Mouse (Mus musculus): ENCODE results near the gene Bcl2l11. TPM values are rescaled to one million over a fixed set of nuclear protein-coding genes. Genes with fewer than 3 reads are reported as not detected.
A peak's percentile ranks its signal among the peaks of the same experiment; 100 is the strongest.
"Not testable (repeated sequence)": the region's sequence is repeated elsewhere in the genome, so short reads cannot be mapped to it uniquely, and the experiment has no call there.

Bcl2l11 gene
- polyA plus RNA-seq, 1 experiment from 2014 or later: 25.6 TPM

DNA sequence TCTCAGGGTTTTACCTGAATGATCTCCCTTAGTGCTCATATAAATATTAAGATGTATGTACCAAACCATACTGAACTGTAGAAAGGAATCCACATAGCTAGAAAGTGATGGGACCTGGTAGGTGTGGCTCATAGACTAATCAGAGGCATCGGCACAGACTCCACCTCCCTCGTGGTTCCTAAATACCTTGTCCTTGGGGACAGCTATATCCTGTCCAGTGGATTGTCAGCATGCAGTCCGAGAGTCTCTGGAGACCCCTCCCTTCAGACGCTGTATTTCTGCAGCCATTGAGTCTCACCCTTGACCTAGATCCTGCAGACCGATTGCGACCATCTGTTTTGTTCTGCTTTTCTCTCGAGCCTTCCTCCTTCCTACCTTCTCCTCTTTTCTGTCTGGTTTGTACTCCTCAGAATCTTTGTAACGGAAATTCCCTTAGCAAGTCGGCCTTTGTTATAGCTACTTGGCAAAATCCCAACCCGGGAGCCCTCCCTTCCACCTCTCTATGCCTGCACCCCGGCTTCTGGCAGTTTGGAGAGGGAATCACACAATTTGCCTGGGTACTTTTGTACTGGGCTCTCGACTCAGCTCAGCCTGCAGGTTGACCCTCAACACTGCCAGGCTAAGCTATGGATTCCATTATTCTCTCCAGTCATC is 50.7 kb downstream of the Bcl2l11 start:
- H3K4me1 ChIP-seq (ENCODE audit: insufficient read depth, low read length): peaks cover 43% of the 10 kb centered on the region
- no peak overlapping the region for H3K27ac ChIP-seq (ENCODE audit: low read length)
- 0 out of 2 replicates have a peak overlapping the region, but pooled peaks have one; percentile 19 for H3K9ac ChIP-seq (replicated peaks; ENCODE audit: low read length)
- no peaks in the 10 kb centered on the region for H3K27me3 ChIP-seq (ENCODE audit: insufficient read depth, low read length)
- no peak overlapping the region for H3K4me3 ChIP-seq (ENCODE audit: low read length)
- no peak overlapping the region for H3K4me2 ChIP-seq (replicated peaks; ENCODE audit: low read depth, low read length)
- no peaks in the 10 kb centered on the region for H3K36me3 ChIP-seq (ENCODE audit: insufficient read depth, low read length)
- WGBS: 43% methylated on average over 12 of the region's 12 CpGs
- ATAC-seq (ENCODE audit: low FRiP score, low TSS enrichment): 0 out of 2 replicates have a peak, but pooled peaks have one; percentile 16
- H3K9me3 ChIP-seq (ENCODE audit: low read length): no peaks in the 10 kb centered on the region

DNA sequence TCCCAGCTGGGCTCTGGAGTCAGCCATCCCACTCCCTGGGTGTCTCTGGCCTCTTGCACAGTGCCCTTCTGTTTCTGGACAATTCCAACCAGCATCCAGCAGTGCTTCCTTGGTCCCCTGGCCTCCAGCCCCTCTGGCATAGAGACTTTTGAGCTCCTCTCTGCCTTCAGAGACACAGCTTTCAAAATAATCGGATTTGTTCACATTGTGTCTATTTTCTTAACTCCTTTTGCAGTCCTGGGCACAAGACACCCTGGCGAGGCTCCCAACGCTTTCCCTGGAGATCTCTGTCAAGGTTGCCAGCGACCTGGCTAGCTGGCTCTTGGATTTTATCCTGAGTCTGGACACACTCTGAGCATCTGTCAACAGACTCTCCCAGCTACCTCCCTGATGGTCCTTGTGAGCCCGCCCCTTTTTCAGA is 51.4 kb downstream of the Bcl2l11 start:
- H3K4me3 ChIP-seq (ENCODE audit: low read length): no peak overlapping the region
- H3K4me2 ChIP-seq (replicated peaks; ENCODE audit: low read depth, low read length): no peak overlapping the region
- no peaks in the 10 kb centered on the region for H3K9me3 ChIP-seq (ENCODE audit: low read length)
- ATAC-seq (ENCODE audit: low FRiP score, low TSS enrichment): no peak
- no peaks in the 10 kb centered on the region for H3K36me3 ChIP-seq (ENCODE audit: insufficient read depth, low read length)
- WGBS: 67% methylated on average over 5 of the region's 5 CpGs
- H3K27ac ChIP-seq (ENCODE audit: low read length): peak overlapping the region; percentile 3; the same call in 1 of the 2 replicates
- H3K27me3 ChIP-seq (ENCODE audit: insufficient read depth, low read length): no peaks in the 10 kb centered on the region
- H3K4me1 ChIP-seq (ENCODE audit: insufficient read depth, low read length): peaks cover 43% of the 10 kb centered on the region
- H3K9ac ChIP-seq (replicated peaks; ENCODE audit: low read length): no peak overlapping the region

DNA sequence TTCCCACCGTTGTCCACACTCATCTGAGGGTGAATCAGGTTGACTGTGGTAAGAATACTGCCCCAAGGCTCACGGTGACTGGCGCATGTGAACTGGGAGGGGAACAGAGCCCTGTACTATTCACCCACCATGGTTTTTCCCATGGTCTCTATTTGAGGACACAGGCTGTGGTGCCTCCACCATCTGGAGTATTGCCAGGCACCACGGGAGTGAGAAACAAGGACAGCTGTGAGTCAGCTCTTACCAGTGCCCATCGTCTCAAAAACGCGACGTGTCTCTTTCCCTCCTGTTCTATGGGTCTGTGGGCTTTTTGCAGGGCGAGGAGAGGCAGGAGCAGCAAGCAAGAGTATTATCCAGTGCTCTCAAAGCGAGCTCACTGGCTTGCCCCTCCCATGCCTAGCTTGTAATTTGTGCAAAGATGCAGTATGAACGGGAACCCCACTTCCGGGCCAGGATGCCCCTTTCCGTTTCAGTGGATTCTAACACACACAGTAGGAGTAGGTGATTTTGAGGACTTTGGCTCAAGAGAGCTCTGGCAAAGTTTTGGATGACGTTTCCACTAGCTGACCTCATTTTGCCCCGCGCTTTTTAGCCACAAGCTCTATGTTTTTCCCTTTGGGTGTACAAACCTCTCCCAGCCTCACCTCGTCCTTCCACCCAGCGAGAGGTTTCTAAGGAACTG is 53.4 kb downstream of the Bcl2l11 start:
- WGBS: 66% methylated on average over 18 of the region's 18 CpGs
- Histone ChIP-seq H3K4me1 (ENCODE audit: insufficient read depth, low read length) (peaks cover 36% of the 10 kb centered on the region), H3K4me3 (ENCODE audit: low read length) (no peak overlapping the region), H3K27me3 (ENCODE audit: insufficient read depth, low read length) (no peaks in the 10 kb centered on the region), H3K36me3 (ENCODE audit: insufficient read depth, low read length) (no peaks in the 10 kb centered on the region), H3K9ac (replicated peaks; ENCODE audit: low read length) (no peak overlapping the region), H3K27ac (ENCODE audit: low read length) (peak overlapping the region; percentile 21; the same call in 1 of the 2 replicates), H3K9me3 (ENCODE audit: low read length) (no peaks in the 10 kb centered on the region), H3K4me2 (replicated peaks; ENCODE audit: low read depth, low read length) (no peak overlapping the region)
- ATAC-seq (ENCODE audit: low FRiP score, low TSS enrichment): no peak

DNA sequence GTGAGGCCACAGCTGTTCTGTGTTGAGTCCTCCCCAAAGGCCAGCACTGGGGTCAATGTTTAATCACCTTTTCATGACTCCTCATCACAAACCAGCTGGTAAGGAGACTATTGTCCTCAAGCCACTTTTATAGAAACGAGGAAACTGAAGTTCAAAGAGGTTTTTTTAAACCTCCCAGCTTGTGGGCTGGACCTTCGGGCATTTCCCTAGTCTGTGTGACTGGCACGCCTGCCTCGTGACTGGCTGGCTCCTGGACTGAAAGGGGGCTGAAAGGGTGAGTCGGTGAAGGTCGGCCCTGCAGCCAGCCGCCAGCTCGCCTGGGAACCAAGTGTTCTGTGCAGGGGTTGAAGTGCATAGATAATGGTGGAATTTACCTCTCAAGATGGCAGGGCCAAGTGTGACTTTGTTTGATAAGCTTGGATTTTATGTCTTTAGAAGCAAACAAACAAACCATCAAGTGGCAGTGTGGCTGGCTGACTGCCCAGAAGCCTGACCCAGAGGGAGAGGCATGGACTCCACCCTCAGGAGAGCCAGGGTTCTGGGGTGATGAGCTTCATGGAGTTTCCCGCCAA is 54.1 kb downstream of the Bcl2l11 start:
- peak overlapping the region; percentile 21; the same call in 1 of the 2 replicates for H3K27ac ChIP-seq (ENCODE audit: low read length)
- WGBS: 24% methylated on average over 9 of the region's 9 CpGs
- no peaks in the 10 kb centered on the region for H3K27me3 ChIP-seq (ENCODE audit: insufficient read depth, low read length)
- H3K4me1 ChIP-seq (ENCODE audit: insufficient read depth, low read length): peaks cover 31% of the 10 kb centered on the region
- no peak overlapping the region for H3K9ac ChIP-seq (replicated peaks; ENCODE audit: low read length)
- no peaks in the 10 kb centered on the region for H3K36me3 ChIP-seq (ENCODE audit: insufficient read depth, low read length)
- no peaks in the 10 kb centered on the region for H3K9me3 ChIP-seq (ENCODE audit: low read length)
- H3K4me2 ChIP-seq (replicated peaks; ENCODE audit: low read depth, low read length): no peak overlapping the region
- no peak overlapping the region for H3K4me3 ChIP-seq (ENCODE audit: low read length)
- ATAC-seq (ENCODE audit: low FRiP score, low TSS enrichment): peak; percentile 58; the same call in 1 of the 2 replicates

DNA sequence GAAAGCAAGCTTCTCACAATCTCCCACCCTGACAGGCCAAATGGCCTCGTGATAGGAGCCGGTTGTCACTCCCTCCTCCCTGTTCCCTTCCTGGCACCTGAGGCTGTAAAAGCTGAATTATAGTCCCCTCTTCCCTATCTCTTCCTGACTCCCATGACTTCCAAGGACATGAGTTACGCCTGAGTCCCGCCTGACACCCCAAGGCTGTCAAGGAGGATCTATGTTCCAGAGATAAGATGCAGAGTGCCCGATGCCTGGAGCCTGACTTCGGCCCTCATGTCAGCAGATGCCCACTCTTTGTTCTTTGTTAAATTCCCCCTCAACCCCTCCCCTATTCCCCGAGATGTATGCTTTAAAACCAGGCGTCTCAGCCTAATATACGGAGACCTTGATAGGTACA is 56.3 kb downstream of the Bcl2l11 start:
- WGBS: 58% methylated on average over 9 of the region's 9 CpGs
- not testable (repeated sequence) for H3K9me3 ChIP-seq (ENCODE audit: low read length); ATAC-seq (ENCODE audit: low FRiP score, low TSS enrichment); H3K9ac ChIP-seq (replicated peaks; ENCODE audit: low read length); H3K36me3 ChIP-seq (ENCODE audit: insufficient read depth, low read length); H3K27ac ChIP-seq (ENCODE audit: low read length); H3K4me3 ChIP-seq (ENCODE audit: low read length); H3K27me3 ChIP-seq (ENCODE audit: insufficient read depth, low read length); H3K4me2 ChIP-seq (replicated peaks; ENCODE audit: low read depth, low read length)
- peaks cover 19% of the 10 kb centered on the region for H3K4me1 ChIP-seq (ENCODE audit: insufficient read depth, low read length)

DNA sequence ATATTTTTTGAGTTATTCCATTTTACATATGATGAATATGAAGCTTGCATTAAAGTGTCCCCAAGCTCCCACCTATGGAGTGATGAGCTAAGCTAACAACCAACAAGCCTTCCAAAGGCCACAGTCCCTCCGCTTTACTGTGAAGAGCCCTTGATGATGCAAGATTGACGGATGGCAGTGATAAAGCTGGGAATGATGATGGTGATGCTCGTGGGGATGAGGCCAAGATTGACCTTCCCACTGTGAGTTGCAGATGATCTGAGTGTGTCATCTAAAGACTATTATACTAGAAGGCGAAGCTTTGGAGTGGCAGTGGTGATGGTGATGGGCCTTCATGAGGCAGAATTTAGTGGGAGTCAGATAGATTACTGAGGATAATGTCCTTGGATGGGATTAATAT is 56.9 kb downstream of the Bcl2l11 start:
- H3K9me3 ChIP-seq (ENCODE audit: low read length): no peaks in the 10 kb centered on the region
- H3K4me1 ChIP-seq (ENCODE audit: insufficient read depth, low read length): peaks cover 13% of the 10 kb centered on the region
- H3K27ac ChIP-seq (ENCODE audit: low read length): no peak overlapping the region
- no peak overlapping the region for H3K4me2 ChIP-seq (replicated peaks; ENCODE audit: low read depth, low read length)
- H3K36me3 ChIP-seq (ENCODE audit: insufficient read depth, low read length): no peaks in the 10 kb centered on the region
- H3K9ac ChIP-seq (replicated peaks; ENCODE audit: low read length): no peak overlapping the region
- ATAC-seq (ENCODE audit: low FRiP score, low TSS enrichment): no peak
- no peaks in the 10 kb centered on the region for H3K27me3 ChIP-seq (ENCODE audit: insufficient read depth, low read length)
- H3K4me3 ChIP-seq (ENCODE audit: low read length): no peak overlapping the region
- 86% methylated on average over 4 of the region's 4 CpGs for WGBS

DNA sequence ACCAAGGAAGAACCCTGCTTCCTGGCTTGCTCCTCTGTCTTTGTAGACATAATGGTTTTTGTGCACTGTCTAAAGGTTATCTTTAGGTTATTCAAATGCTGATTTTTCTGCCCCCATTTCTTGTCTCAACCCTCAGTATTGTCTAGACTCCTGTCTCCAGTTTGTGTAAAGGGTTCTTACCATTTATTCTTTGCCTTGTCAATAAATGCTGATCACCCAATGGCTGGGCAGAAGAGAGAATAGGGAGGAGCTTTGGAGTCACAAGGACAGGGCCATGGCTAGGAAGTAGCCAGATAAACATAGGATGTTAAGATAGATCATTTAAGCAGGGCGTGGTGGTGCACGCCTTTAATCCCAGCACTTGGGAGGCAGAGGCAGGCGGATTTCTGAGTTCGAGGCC is 57.9 kb downstream of the Bcl2l11 start:
- 100% methylated on average over 4 of the region's 4 CpGs for WGBS
- Histone ChIP-seq H3K9me3 (ENCODE audit: low read length) (no peaks in the 10 kb centered on the region), H3K4me3 (ENCODE audit: low read length) (no peak overlapping the region), H3K4me1 (ENCODE audit: insufficient read depth, low read length) (peaks cover 12% of the 10 kb centered on the region), H3K9ac (replicated peaks; ENCODE audit: low read length) (no peak overlapping the region), H3K36me3 (ENCODE audit: insufficient read depth, low read length) (no peaks in the 10 kb centered on the region), H3K27ac (ENCODE audit: low read length) (no peak overlapping the region), H3K4me2 (replicated peaks; ENCODE audit: low read depth, low read length) (no peak overlapping the region), H3K27me3 (ENCODE audit: insufficient read depth, low read length) (no peaks in the 10 kb centered on the region)
- ATAC-seq (ENCODE audit: low FRiP score, low TSS enrichment): no peak

DNA sequence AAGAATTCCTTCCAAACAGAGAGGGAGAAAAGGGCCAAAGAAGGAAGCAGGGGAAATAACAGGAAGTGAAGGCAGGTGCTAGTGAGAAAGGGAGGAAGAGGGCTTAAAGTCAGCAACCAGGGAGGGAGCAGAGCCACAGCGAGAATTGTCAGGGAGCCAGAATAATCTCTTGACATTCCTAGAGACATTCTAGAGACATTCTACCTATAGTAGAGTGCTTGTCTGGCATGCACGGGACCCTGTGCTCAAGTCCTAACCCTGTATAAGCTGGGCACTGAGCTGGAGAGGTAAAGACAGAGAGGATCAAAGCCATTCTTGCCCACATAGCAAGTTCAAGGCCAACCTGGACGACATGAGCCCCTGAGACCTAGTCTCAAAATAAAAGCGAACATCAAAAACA is 60.1 kb downstream of the Bcl2l11 start:
- Histone ChIP-seq H3K4me1 (ENCODE audit: insufficient read depth, low read length) (no peaks in the 10 kb centered on the region), H3K9me3 (ENCODE audit: low read length) (no peaks in the 10 kb centered on the region), H3K9ac (replicated peaks; ENCODE audit: low read length) (no peak overlapping the region), H3K4me2 (replicated peaks; ENCODE audit: low read depth, low read length) (no peak overlapping the region), H3K4me3 (ENCODE audit: low read length) (no peak overlapping the region), H3K36me3 (ENCODE audit: insufficient read depth, low read length) (no peaks in the 10 kb centered on the region), H3K27me3 (ENCODE audit: insufficient read depth, low read length) (no peaks in the 10 kb centered on the region), H3K27ac (ENCODE audit: low read length) (no peak overlapping the region)
- 76% methylated on average over 4 of the region's 4 CpGs for WGBS
- no peak for ATAC-seq (ENCODE audit: low FRiP score, low TSS enrichment)

DNA sequence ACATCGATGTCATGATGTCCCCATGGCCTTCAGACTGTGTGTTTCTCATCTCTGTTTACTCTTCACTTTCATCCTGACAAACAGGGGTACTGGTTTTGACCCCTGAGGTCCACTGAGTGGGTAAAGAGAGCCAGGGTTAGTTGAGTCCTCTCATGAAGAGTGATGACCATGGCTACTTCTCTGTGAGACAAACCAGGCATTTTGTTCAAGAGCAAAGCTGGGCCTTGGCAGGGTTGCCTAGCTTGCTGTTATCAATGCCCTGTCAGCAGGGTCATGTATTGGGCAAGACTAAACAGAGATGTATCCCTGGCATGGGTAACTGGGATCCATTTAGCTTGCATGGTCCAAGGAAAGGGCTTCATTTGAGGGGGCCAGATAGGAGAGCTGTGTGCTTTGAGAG is 61.4 kb downstream of the Bcl2l11 start:
- Histone ChIP-seq H3K36me3 (ENCODE audit: insufficient read depth, low read length) (no peaks in the 10 kb centered on the region), H3K4me3 (ENCODE audit: low read length) (no peak overlapping the region), H3K4me1 (ENCODE audit: insufficient read depth, low read length) (no peaks in the 10 kb centered on the region), H3K4me2 (replicated peaks; ENCODE audit: low read depth, low read length) (no peak overlapping the region), H3K27ac (ENCODE audit: low read length) (no peak overlapping the region), H3K27me3 (ENCODE audit: insufficient read depth, low read length) (no peaks in the 10 kb centered on the region), H3K9ac (replicated peaks; ENCODE audit: low read length) (no peak overlapping the region), H3K9me3 (ENCODE audit: low read length) (no peaks in the 10 kb centered on the region)
- ATAC-seq (ENCODE audit: low FRiP score, low TSS enrichment): no peak
- WGBS: 87% methylated on average over 1 of the region's 1 CpGs

DNA sequence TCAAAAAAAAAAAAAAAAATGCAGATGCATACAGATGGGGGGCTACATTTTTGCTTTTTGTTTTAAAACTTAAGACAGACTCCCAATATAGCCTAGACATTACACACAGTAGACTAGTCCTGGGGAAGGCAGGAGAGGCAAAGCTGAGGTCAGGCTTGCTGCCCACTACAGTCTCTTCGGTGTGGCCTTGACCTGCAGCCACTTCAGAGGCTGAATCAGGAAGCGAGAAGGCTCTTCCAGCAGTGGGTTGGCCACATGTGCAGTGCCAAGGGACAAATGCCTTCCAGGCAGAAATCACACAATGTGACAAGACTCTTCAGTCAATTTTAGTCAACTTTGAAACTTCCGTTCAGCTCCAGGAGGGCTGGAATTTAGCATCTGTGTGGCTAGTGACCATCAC is 62.6 kb downstream of the Bcl2l11 start:
- Histone ChIP-seq H3K27ac (ENCODE audit: low read length) (no peak overlapping the region), H3K36me3 (ENCODE audit: insufficient read depth, low read length) (no peaks in the 10 kb centered on the region), H3K27me3 (ENCODE audit: insufficient read depth, low read length) (no peaks in the 10 kb centered on the region), H3K4me1 (ENCODE audit: insufficient read depth, low read length) (no peaks in the 10 kb centered on the region), H3K9ac (replicated peaks; ENCODE audit: low read length) (no peak overlapping the region), H3K9me3 (ENCODE audit: low read length) (no peaks in the 10 kb centered on the region), H3K4me3 (ENCODE audit: low read length) (no peak overlapping the region), H3K4me2 (replicated peaks; ENCODE audit: low read depth, low read length) (no peak overlapping the region)
- 88% methylated on average over 3 of the region's 3 CpGs for WGBS
- ATAC-seq (ENCODE audit: low FRiP score, low TSS enrichment): no peak

All from kidney, embryonic 16.5 days (tissue).